Mouse (Mus musculus) myocyte (in vitro differentiated cells): Measurements from ENCODE around the gene Ccnyl1. TPM values are rescaled to one million over a fixed set of nuclear protein-coding genes. Genes with fewer than 3 reads are reported as not detected.

Experiments
- H3K27me3 ChIP-seq: one replicate; pipeline ENCODE4 v1.6.1; 2011; ENCODE audit not compliant: control insufficient read depth, insufficient read depth, insufficient read length
- H3K36me3 ChIP-seq: one replicate; pipeline ENCODE4 v1.6.1; 2011; ENCODE audit not compliant: control insufficient read depth, insufficient read depth
- H3K4me2 ChIP-seq: one replicate; pipeline ENCODE4 v1.6.1; 2011; ENCODE audit warnings: low read depth, control low read depth
- H3K4me3 ChIP-seq: one replicate; pipeline ENCODE4 v1.5.1; 2011; ENCODE audit warnings: mild to moderate bottlenecking, control low read depth, moderate library complexity
- H3K79me2 ChIP-seq: one replicate; pipeline ENCODE4 v1.6.1; 2011; ENCODE audit not compliant: control insufficient read depth, insufficient read depth
- H3ac ChIP-seq: one replicate; pipeline ENCODE4 v1.6.1; 2011; ENCODE audit not compliant: control insufficient read depth, insufficient read length
- CEBPB ChIP-seq: IDR thresholded peaks from 2 replicates; pipeline ENCODE4 v1.6.1; 2011; ENCODE audit warnings: mild to moderate bottlenecking, moderate library complexity; ENCODE audit not compliant: poor library complexity, insufficient read depth, severe bottlenecking
- E2F4 ChIP-seq: IDR thresholded peaks from one replicate; pipeline ENCODE4 v1.6.1; 2011; ENCODE audit warnings: mild to moderate bottlenecking, control low read depth, moderate library complexity; ENCODE audit not compliant: insufficient read depth
- MAX ChIP-seq: IDR thresholded peaks from one replicate; pipeline ENCODE4 v1.6.1; 2011; ENCODE audit warnings: low read depth, mild to moderate bottlenecking, control low read depth
- MYOD1 ChIP-seq, 3 experiments: IDR thresholded peaks; one replicate each; pipeline ENCODE4 v1.6.1; 2011; ENCODE audit warnings: control low read depth in 2 of 3, low read depth in 2 of 3, mild to moderate bottlenecking in 2 of 3, moderate library complexity in 1 of 3; ENCODE audit not compliant: insufficient read length in 2 of 3, control insufficient read depth in 1 of 3
- MYOG ChIP-seq, 3 experiments: IDR thresholded peaks; one replicate each; pipeline ENCODE4 v1.6.1; 2011; ENCODE audit warnings: control low read depth in 2 of 3, low read depth in 2 of 3, mild to moderate bottlenecking in 2 of 3; ENCODE audit not compliant: insufficient read length in 2 of 3, control insufficient read depth in 1 of 3, insufficient read depth in 1 of 3
- POLR2A ChIP-seq: IDR thresholded peaks from one replicate; pipeline ENCODE4 v1.6.1; 2011; ENCODE audit warnings: low read depth, mild to moderate bottlenecking, control low read depth, moderate library complexity; ENCODE audit not compliant: insufficient read length
- POLR2AphosphoS2 ChIP-seq: IDR thresholded peaks from one replicate; pipeline ENCODE4 v1.6.1; 2011; ENCODE audit warnings: low read depth, control low read depth; ENCODE audit not compliant: insufficient read length
- REST ChIP-seq: IDR thresholded peaks from one replicate; pipeline ENCODE4 v1.6.1; 2011; ENCODE audit warnings: mild to moderate bottlenecking, control low read depth, moderate library complexity; ENCODE audit not compliant: insufficient read depth, insufficient read length
- SRF ChIP-seq: IDR thresholded peaks from one replicate; pipeline ENCODE4 v1.6.1; 2011; ENCODE audit warnings: low read depth; ENCODE audit not compliant: control insufficient read depth, insufficient read length
- TCF12 ChIP-seq: IDR thresholded peaks from one replicate; pipeline ENCODE4 v1.6.1; 2011; ENCODE audit warnings: mild to moderate bottlenecking, control low read depth; ENCODE audit not compliant: poor library complexity, insufficient read depth, severe bottlenecking
- TCF3 ChIP-seq: IDR thresholded peaks from one replicate; pipeline ENCODE4 v1.6.1; 2011; ENCODE audit warnings: low read depth, control low read depth; ENCODE audit not compliant: insufficient read length
- USF1 ChIP-seq: IDR thresholded peaks from one replicate; pipeline ENCODE4 v1.6.1; 2011; ENCODE audit warnings: low read depth, mild to moderate bottlenecking, control low read depth, moderate library complexity
- polyA plus RNA-seq: library from polyadenylated mRNA; unstranded; fragments of >200 nt; fragmentation: generic; extraction: Trizol; gene quantifications from one replicate; pipeline ENCODE4 v1.2.1, GENCODE M21; 2012; ENCODE audit warnings: missing spikeins

Ccnyl1 gene
- polyA plus RNA-seq, 1 experiment = 16.0 TPM

- H3K79me2 ChIP-seq = no peaks in the 10 kb centered on the region
- no peaks in the 10 kb centered on the region for H3K27me3 ChIP-seq
- H3K36me3 ChIP-seq = no peaks in the 10 kb centered on the region
- TF ChIP-seq POLR2AphosphoS2 = no peak
- TF ChIP-seq TCF12 = no peak
- TF ChIP-seq MYOG (IDR thresholded peaks at IDR 0.05; ENCODE audit: control insufficient read depth in 1 of 3, insufficient read depth in 1 of 3, insufficient read length in 2 of 3, low read depth in 2 of 3) = no peak
- H3K4me2 ChIP-seq = no peak overlapping the region
- no peak overlapping the region for H3K4me3 ChIP-seq
- no peak overlapping the region for H3ac ChIP-seq
Measured at GRCm38 (mm10) chr1:64733453-64734245, 43.4 kb downstream of the Ccnyl1 start.

- no peak overlapping the region for H3ac ChIP-seq
- no peaks in the 10 kb centered on the region for H3K79me2 ChIP-seq
- no peak for TF ChIP-seq CEBPB
- no peak for TF ChIP-seq MAX
- TF ChIP-seq MYOG (IDR thresholded peaks at IDR 0.05; ENCODE audit: control insufficient read depth in 1 of 3, insufficient read depth in 1 of 3, insufficient read length in 2 of 3, low read depth in 2 of 3) = no peak
- TF ChIP-seq USF1 = no peak
- no peak for TF ChIP-seq TCF12
- no peak for TF ChIP-seq E2F4
- no peak for TF ChIP-seq POLR2A
- TF ChIP-seq MYOD1 (IDR thresholded peaks at IDR 0.05; ENCODE audit: control insufficient read depth in 1 of 3, insufficient read length in 2 of 3, low read depth in 2 of 3) = no peak
- TF ChIP-seq POLR2AphosphoS2 = no peak
- TF ChIP-seq TCF3 = no peak
- peak overlapping the region; percentile 61 for H3K4me3 ChIP-seq
- no peaks in the 10 kb centered on the region for H3K27me3 ChIP-seq
- H3K4me2 ChIP-seq = no peak overlapping the region
- no peaks in the 10 kb centered on the region for H3K36me3 ChIP-seq
Measured at GRCm38 (mm10) chr1:64734771-64735750, 44.8 kb downstream of the Ccnyl1 start.

GRCm38 (mm10) chr1:64735781-64736680 lies 45.8 kb downstream of the Ccnyl1 start:
- TF ChIP-seq POLR2A = no peak
- peak in 1 of 3 experiments; percentile 18 for TF ChIP-seq MYOG (IDR thresholded peaks at IDR 0.05; ENCODE audit: control insufficient read depth in 1 of 3, insufficient read depth in 1 of 3, insufficient read length in 2 of 3, low read depth in 2 of 3)
- TF ChIP-seq MYOD1 (IDR thresholded peaks at IDR 0.05; ENCODE audit: control insufficient read depth in 1 of 3, insufficient read length in 2 of 3, low read depth in 2 of 3) = peak in 1 of 3 experiments; percentile 14
- H3K27me3 ChIP-seq = no peaks in the 10 kb centered on the region
- H3K36me3 ChIP-seq = no peaks in the 10 kb centered on the region
- H3K79me2 ChIP-seq = no peaks in the 10 kb centered on the region
- peak overlapping the region; percentile 86 for H3K4me2 ChIP-seq
- peak overlapping the region; percentile 46 for H3ac ChIP-seq
- H3K4me3 ChIP-seq = peak overlapping the region; percentile 61

GRCm38 (mm10) chr1:64736681-64737501 lies 46.6 kb downstream of the Ccnyl1 start:
- Histone ChIP-seq H3K79me2 (no peaks in the 10 kb centered on the region), H3K27me3 (no peaks in the 10 kb centered on the region)
- TF ChIP-seq REST (no peak), USF1 (no peak), SRF (no peak), MYOD1 (IDR thresholded peaks at IDR 0.05; ENCODE audit: control insufficient read depth in 1 of 3, insufficient read length in 2 of 3, low read depth in 2 of 3) (peak in 1 of 3 experiments; percentile 32)

More at GRCm38 (mm10) chr1:64736681-64737501, 46.6 kb downstream of the Ccnyl1 start:
- peak overlapping the region; percentile 86 for H3K4me2 ChIP-seq
- H3K4me3 ChIP-seq = peak overlapping the region; percentile 61
- H3K36me3 ChIP-seq = no peaks in the 10 kb centered on the region
- H3ac ChIP-seq = peak overlapping the region; percentile 46
